Mouse (Mus musculus) T-helper 1 cell (primary cell): ENCODE results near the gene Slc22a22.

ENCODE experiments used
- in situ Hi-C: fragments of 300-600 bp; cut with MboI, MseI; formaldehyde crosslinking; loops from one replicate; pipeline ENCODE4 v1.15.1; 2025; ENCODE audit warnings: high pct_unique_total_duplicates

The Slc22a22 gene

GRCm38 (mm10) chr15:57477525-57477924 lies at the start of gene Slc22a22:
TSS of gene Slc22a22 (minus strand) at chr15:57477625.
- in situ Hi-C loops: no loop called here

DNA sequence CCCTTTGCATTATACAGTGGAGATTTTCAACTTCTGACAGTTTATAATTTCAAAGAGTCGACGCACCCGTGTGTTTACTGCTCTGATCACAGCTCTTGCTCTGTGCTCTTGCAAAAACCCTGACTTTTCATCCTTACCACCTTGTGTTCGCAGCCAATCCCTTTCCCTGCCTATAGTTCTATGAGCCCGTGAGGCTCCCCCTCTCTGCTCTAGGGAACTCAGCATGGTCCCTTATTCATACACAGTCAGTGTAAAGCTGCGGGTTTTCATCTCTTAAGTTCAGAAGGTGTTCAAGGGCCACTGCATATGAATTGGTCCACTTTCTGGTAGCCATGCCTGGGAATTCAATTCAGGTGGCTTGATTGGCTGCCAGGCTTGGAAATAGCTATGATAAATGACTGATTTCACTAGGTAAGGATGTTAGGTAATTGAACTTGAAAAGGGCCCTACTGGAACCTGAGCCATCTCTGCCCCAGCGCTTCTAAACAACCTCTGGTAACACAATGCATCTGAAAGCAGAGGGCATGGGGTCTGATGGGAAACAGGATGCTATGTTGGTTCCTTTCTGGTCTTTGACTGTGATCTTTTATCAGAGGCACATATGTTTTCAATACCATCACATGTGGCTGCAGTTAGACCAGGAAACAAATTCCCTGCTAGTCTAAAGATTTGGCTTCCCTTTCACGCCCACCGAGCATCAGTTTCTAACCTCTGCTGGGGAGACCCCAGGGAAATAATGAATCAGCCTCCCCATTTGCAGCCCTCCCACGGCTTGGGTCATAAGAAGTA lies 46.3 kb upstream of the Slc22a22 start:
- in situ Hi-C loops: loop anchor here (25.0 kb wide), 2 partner anchors 1186 to 1911 kb away; no protein-coding TSS in a partner anchor

- in situ Hi-C loops: loop anchor here (25.0 kb wide), 2 partner anchors 1185 to 1910 kb away; no protein-coding TSS in a partner anchor
Observed at GRCm38 (mm10) chr15:57522160-57522559, 44.7 kb upstream of the Slc22a22 start.

DNA sequence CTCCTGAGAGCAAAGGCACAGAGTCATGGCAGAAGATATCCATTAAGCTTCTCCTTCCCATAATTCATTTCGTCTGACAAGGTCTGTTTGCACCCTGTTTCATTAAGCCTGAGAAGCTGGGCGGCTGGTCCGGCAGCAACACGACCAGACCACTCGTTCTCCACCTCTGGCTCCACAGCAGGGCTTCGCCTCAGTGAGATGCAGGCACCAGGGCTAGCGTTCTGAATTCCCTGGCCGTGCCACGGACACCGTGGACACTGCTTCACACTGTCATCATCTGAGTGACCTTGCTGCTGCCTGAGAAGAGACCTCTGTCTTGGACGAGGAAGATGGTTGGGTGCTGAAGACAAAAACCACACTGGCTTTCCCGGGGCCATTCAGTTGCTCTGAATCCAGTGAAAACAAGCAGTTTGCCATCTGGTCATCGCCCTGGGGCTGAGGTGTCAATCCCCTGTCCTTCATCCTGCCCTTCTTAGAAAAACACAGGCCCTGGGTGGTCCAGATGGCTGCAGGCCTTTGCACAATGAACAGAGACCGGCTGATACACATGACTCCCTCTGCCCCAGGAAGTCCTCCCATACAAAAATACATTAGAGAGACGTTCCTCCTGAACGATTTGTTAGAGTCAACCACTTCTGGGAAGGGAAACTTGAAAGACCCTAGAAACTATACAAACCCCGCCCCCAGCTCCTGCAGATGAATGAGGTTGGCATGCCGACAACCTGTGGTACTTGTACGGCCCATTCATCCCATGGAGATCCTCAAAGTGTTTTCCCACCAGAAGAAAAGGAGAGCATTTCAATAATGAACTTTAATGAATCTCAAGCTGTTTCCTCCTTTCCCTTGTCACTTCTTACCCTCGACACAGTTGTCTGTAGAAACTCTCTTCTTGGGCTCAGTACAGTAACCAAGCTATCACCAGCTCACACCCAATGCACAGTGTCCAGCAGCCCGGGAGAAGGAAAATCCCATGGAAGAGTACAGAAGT lies 32.1 kb upstream of the Slc22a22 start:
- in situ Hi-C loops: loop anchor here (10.0 to 25.0 kb wide), 4 partner anchors 825 to 1897 kb away; no protein-coding TSS in a partner anchor

GRCm38 (mm10) chr15:57508242-57509184 lies 31.1 kb upstream of the Slc22a22 start:
- in situ Hi-C loops: loop anchor here (10.0 to 25.0 kb wide), 4 partner anchors 824 to 1896 kb away; no protein-coding TSS in a partner anchor

DNA sequence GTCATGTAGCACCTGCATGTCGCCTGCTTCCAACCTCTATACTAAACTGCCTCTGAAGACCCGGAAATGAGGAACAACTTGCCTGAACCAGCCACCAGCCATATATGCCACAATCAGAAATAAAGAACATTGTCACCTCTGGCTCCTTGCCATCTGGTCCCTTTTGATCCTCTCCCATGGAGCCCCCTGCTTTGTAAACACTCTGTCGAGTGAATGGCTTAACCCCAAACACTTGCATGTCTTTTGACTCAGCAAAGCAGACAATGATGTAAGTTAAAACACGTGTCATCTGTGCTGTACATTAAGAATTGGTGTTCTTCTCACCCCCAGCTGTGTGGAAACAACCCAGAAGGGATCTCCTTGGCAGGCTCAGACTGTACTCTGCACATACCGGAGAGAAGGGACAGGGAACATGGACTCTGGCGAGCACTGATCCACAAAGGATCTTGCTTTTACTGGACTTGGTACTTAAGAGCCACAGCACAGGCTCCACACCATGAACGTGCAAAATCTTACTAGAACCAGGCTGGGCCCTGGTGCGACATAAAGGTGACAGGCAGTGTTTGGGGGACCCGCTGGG lies 26.8 kb upstream of the Slc22a22 start:
- in situ Hi-C loops: loop anchor here (10.0 to 25.0 kb wide), 4 partner anchors 819 to 1892 kb away; no protein-coding TSS in a partner anchor

DNA sequence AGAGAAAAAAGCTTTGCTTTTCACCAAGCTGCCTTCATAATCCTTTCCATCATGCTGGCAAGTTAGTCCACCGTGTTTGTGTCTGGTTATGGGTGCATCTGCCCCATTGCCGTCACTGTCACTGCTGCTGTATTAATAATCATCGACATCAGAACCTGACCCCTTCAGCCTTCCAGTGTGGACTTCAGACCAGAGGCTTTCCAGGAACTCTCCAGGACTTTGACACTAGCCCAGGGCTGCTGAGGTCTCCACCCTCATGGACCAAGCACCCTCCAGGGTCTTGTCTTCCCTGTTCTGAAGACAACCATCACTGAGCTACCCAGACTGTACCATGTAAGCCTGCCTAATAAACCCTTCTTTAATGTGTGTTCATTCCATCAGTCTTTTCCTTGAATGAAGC lies 26.2 kb upstream of the Slc22a22 start:
- in situ Hi-C loops: loop anchor here (10.0 to 25.0 kb wide), 4 partner anchors 819 to 1891 kb away; no protein-coding TSS in a partner anchor

DNA sequence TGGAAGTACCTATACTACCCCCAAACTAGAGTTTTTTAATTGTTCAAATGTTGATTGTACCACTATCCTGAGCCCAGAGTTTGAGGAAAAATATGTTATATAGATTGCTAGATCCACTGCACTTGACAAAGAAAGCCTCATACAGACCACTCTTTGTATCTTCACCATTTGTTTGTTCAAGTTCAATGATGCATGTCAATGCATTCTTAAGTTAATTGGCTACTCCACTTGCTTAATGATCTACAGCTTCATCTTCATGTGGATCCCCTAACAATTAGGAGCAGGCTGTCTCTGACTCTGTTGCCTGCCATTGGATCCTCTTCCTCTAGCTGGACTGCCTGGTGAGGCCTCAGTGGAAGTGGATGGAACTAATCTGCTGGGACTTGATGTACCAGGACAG lies 24.1 kb upstream of the Slc22a22 start:
- in situ Hi-C loops: loop anchor here (10.0 to 25.0 kb wide), 4 partner anchors 817 to 1889 kb away; no protein-coding TSS in a partner anchor

- in situ Hi-C loops: no loop called here
Observed at GRCm38 (mm10) chr15:57496106-57496505, 18.7 kb upstream of the Slc22a22 start.

DNA sequence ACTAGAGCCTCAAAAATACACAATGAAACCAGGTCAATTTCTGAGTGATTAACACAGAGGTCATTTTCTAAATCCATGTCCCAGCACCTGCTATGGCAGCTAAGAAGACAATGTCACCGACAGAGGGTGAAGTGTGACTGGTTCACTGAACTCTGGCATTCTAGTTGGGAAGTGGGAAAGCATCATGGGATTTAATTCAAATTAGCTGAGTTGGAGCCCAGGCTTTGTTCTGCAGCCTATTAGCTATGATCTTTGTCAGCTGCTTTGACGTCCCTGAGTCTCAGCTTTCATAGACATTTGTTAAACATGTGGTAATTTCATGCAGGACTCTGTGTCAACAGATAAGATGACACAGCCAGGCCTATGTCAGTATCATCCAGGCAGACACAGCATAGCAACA lies 5.1 kb upstream of the Slc22a22 start:
- in situ Hi-C loops: no loop called here

DNA sequence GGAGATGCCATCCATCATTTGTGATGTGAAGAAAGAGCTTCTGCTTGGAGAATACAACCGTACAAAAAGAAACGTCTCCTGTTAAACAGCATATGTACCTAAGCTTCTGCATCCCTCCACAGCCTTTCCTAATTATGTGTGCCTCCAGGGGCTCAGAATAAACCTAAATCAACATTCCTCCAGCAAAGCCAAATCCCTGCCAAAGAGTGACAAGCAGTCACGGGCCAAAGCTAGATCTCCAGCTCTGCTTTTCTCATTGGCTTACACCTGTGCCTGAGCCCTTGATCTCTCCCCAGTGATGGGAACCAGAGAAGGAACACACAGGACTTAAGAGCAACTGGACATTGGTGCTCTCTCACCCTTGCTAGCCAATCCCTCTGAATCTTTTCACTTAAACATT lies 5.8 kb downstream of the Slc22a22 start:
- in situ Hi-C loops: no loop called here

- in situ Hi-C loops: no loop called here
Observed at GRCm38 (mm10) chr15:57465996-57466395, 11.4 kb downstream of the Slc22a22 start.

DNA sequence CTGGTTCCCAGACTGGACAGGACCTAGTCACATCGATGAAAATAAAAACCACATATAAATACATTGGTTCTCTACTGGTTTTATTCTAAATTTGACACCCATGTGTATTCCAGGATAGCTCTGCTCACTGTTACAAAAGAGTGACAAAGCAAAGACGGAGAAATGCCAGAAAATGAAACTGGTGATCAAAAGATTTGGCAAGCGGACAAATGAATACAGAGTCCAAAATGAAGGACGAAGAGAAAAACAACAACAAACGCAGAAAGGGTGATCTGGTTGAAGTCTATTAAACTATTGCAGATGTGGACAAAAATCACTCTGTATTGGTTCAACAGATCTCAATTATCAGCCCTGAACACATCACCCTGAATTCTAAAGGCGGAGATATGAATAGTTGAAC lies 12.4 kb downstream of the Slc22a22 start:
- in situ Hi-C loops: no loop called here

GRCm38 (mm10) chr15:57464066-57464465 lies 13.4 kb downstream of the Slc22a22 start:
- in situ Hi-C loops: no loop called here

DNA sequence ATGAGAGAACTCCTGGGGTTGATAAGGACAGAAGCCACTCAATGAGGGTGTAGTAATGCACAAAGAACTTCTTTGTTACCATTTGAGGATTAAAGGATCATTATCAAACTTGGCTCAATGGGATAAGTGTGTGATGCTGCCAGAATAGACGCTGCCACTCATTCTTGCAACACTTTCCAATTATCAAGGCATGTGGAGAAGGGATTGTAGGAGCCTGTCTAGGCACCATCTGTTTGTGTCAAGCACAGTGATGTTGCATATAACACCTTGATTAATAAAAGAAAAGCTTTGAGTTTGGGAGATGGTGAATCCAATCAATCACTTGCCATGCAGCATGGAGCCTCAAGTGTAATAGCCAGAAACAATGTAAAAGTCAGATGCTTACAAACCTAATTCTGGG lies 16.1 kb downstream of the Slc22a22 start:
- in situ Hi-C loops: no loop called here

GRCm38 (mm10) chr15:57457374-57457773 lies 20.1 kb downstream of the Slc22a22 start:
- in situ Hi-C loops: no loop called here

DNA sequence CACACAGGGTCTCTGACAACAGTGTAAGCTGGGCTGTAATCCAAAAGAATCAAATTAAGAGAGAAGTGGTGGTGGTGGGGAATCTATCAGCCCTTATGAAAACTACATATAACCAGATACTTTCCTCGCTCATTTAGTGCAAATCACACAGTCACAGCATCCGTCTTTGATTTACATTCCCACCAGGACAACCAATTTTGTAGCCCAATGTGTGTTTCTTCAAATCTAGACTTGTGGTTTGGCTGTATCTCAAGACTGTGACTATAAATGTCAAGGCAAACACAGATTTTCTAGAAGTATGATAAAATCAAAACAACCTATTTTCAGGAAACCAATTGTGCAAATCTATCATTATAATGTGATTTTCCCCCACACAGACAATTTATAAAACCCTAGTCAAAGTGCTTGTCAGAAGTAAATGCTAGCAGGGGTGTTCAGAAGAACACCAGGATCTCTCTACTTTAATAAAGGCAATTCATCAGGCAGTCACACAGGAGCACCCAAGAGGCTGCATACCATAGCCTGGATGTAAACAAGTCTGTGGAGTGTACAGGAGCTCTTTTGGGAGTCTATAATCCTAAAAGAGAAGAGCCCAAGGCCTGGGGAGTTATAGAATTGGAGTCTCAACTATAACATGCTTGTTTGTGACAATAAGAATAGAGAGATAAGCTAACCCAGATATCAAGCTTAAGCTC lies 42.6 kb downstream of the Slc22a22 start:
- in situ Hi-C loops: no loop called here

DNA sequence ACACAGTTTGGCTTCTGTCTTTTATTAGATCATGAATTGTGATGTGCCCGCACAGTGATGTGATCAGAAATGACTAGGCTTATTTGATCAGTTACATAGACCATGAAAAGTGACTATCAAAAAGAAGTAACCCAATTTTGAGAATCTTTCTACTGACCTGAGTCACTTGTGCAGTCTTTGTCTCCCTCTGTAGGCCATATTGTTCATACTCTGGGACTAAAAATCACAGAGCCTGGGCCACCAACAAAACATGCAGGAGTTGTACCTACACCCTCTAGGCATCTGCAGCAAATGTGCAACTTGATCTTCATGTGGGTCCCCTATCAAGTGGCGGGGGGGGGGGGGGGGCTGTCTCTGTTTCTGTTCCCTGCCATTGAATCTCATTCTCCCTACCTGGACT lies 68.9 kb downstream of the Slc22a22 start:
- in situ Hi-C loops: no loop called here

DNA sequence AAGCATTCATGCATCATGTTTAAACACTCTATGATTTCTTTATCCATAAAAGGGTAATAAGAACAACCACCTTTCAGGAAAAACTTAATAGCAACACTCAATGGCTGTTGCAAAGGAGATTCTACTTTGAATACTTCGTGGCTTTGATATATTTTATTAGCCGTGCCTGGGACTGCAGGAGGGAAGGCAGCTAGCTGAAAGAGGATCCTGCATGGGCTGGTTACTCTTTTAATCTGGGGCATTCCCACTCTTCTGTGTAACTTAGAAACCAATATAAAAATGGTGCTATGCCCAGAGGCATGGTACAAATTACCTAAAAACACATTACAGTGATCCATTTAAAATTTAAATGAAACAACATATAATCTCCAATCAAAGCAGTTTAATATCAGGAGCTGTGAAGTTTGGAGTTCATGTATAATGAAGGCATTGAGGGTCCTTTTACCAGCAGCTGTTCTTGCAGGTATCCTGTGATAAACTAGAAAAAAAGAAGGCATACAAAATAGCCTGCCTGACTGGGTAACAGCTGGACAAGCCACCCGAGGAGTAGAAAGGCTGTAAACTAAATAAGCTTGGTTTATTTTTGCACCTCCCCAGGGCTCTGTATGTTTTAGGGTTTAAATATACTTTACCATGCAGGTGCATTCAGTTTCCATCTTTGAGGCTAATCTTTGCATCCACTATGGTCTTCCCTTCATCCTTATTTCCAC lies 78.8 kb downstream of the Slc22a22 start:
- in situ Hi-C loops: no loop called here
